Mouse (Mus musculus): ENCODE data around the gene Lgi4. TPM values are rescaled to one million over a fixed set of nuclear protein-coding genes. Genes with fewer than 3 reads are reported as not detected.
A peak's percentile ranks its signal among the peaks of the same experiment; 100 is the strongest.

Gene Lgi4
- polyA plus RNA-seq (2014; fragmentation: Nextera tagmentation; extraction: Ambion mirVana): 1.0 and 2.8 TPM in 2 replicates

DNA sequence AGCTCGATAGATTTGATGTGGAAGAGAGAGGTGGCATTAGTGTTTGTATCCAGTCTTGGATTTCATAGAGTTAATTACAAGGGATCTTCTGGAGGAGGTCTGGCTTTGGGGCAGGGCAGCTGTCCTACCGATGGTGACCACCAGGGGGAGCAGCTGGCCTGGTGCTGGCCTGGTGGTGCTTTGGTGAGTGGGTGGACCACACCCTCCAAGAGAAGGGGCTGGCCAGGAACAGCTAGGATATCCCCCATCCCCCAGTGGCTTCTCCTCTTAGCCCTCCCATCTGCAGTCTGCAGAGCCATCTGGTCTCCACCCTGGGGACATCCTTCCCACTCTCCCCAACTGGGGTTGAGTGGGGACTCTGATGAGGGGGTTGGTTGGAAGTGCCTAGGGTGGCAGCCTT lies at the start of gene Lgi4:
Lgi4 (plus strand) TSS at position 235 of the 400 bp plus-strand sequence.
- peak; percentile 90 for DNase-seq (ENCODE audit: low spot score)
- H3K9ac ChIP-seq (ENCODE audit: low read depth, low read length): peak within 1 kb of the TSS; percentile 27; the same call in 1 of the 2 replicates
- H3K9me3 ChIP-seq (ENCODE audit: control insufficient read depth, low read length): no peaks in the 10 kb centered on the region
- WGBS: 5% methylated on average over 2 of the region's 2 CpGs
- no peak within 1 kb of the TSS for H3K4me3 ChIP-seq (ENCODE audit: low read depth, low read length)
- H3K27me3 ChIP-seq (ENCODE audit: control insufficient read depth, insufficient read depth, low read length): peaks cover 5% of the 10 kb centered on the region
- peak; percentile 89 for ATAC-seq (ENCODE audit: low FRiP score)
- H3K4me1 ChIP-seq (replicated peaks; ENCODE audit: control insufficient read depth, insufficient read depth, low read length): no peaks in the 10 kb centered on the region
- H3K27ac ChIP-seq (ENCODE audit: low read depth, low read length): peak within 1 kb of the TSS; percentile 67
- H3K36me3 ChIP-seq (ENCODE audit: control insufficient read depth, insufficient read depth, low read length): no peaks in the 10 kb centered on the region
- 0 out of 2 replicates have a peak within 1 kb of the TSS, but pooled peaks have one; percentile 5 for H3K4me2 ChIP-seq (replicated peaks; ENCODE audit: low read depth, low read length)

DNA sequence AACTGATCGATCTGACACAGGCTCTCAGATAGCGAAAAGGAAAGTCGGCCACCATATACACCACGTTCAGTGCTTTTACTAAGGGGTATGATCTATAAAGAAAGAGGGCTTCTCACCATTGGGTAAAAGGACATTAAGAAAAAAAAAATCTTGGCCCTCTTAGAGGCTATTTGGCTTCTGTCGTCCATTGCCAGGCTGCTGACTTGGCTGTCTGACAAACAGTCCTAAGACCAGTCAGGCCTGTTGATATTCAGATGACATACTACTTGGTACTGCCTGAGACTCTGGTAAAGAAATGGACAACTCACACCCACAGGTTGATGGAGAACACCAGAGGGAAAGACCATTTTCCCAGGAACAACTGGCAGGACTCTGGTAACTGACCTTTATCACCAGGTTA lies 46.2 kb upstream of the Lgi4 start:
- no peak overlapping the region for H3K9ac ChIP-seq (ENCODE audit: low read depth, low read length)
- 91% methylated on average over 5 of the region's 5 CpGs for WGBS
- H3K36me3 ChIP-seq (ENCODE audit: control insufficient read depth, insufficient read depth, low read length): no peaks in the 10 kb centered on the region

DNA sequence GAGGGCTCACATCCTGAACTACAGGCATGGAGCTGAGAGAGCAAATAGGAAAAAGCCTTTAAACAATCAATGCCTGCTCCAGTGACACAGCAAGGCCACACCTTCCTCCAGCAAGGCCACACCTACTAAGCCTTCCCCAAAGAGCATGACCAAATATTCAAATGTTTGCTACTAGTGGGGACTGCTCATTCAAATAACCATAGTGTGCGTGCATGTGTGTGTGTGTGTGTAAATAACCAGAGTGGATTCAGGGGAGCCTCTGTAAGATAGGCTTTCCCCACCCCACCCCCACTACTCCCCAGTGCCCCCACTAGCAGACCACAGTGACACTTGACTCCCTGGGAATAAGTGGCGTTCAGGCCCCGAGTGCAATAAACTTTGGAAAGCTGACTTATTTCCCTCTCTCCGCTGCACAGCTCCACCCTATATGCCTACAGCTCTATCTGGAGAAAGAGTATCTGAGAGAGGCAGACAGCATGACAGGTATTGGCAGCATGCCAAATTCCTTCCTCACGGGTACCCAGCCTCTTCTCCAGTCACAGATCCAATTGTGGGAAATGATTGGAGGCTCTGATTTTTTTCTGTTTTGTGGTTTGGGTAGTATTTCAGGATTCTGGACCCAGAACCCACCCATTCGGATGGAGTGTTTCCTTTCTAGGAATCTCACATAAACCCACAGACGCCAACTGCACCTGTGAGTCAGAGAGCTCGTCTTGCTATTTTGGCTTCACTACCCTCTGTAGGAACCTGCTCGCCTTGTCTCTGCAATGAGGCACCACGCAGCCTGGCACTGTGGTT lies 41.8 kb upstream of the Lgi4 start:
- Histone ChIP-seq H3K27me3 (ENCODE audit: control insufficient read depth, insufficient read depth, low read length) (no peaks in the 10 kb centered on the region), H3K4me2 (replicated peaks; ENCODE audit: low read depth, low read length) (no peak overlapping the region), H3K4me1 (replicated peaks; ENCODE audit: control insufficient read depth, insufficient read depth, low read length) (no peaks in the 10 kb centered on the region), H3K9me3 (ENCODE audit: control insufficient read depth, low read length) (no peaks in the 10 kb centered on the region), H3K9ac (ENCODE audit: low read depth, low read length) (no peak overlapping the region), H3K4me3 (ENCODE audit: low read depth, low read length) (no peak overlapping the region), H3K27ac (ENCODE audit: low read depth, low read length) (no peak overlapping the region), H3K36me3 (ENCODE audit: control insufficient read depth, insufficient read depth, low read length) (no peaks in the 10 kb centered on the region)
- WGBS: 68% methylated on average over 10 of the region's 10 CpGs
- no peak for ATAC-seq (ENCODE audit: low FRiP score)
- DNase-seq (ENCODE audit: low spot score): peak; percentile 18

More for the DNA sequence above, 46.2 kb upstream of the Lgi4 start:
- Histone ChIP-seq H3K4me2 (replicated peaks; ENCODE audit: low read depth, low read length) (no peak overlapping the region), H3K27me3 (ENCODE audit: control insufficient read depth, insufficient read depth, low read length) (no peaks in the 10 kb centered on the region), H3K4me3 (ENCODE audit: low read depth, low read length) (no peak overlapping the region), H3K4me1 (replicated peaks; ENCODE audit: control insufficient read depth, insufficient read depth, low read length) (no peaks in the 10 kb centered on the region), H3K9me3 (ENCODE audit: control insufficient read depth, low read length) (no peaks in the 10 kb centered on the region), H3K27ac (ENCODE audit: low read depth, low read length) (no peak overlapping the region)
- no peak for DNase-seq (ENCODE audit: low spot score)
- no peak for ATAC-seq (ENCODE audit: low FRiP score)

DNA sequence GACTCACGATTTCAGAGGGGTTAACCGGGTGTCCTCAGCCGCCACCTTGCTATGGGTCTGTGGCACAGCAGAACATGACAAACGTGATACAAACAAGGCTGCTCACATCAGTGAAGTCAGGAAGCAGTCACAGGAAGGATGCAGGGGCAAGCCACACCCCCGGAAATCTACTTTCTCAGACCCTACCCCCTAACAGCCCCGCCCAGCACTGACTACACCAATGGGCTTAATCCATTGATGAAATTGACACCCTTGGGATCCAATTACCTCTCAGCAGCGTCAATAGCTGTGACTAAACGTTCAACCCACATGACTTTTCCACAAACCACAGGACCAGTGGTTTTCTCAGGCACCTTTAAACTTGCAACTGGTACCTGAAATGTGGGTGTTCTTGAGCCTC lies 30.5 kb upstream of the Lgi4 start:
- H3K4me1 ChIP-seq (replicated peaks; ENCODE audit: control insufficient read depth, insufficient read depth, low read length): no peaks in the 10 kb centered on the region
- no peak overlapping the region for H3K27ac ChIP-seq (ENCODE audit: low read depth, low read length)
- H3K4me2 ChIP-seq (replicated peaks; ENCODE audit: low read depth, low read length): no peak overlapping the region
- no peaks in the 10 kb centered on the region for H3K36me3 ChIP-seq (ENCODE audit: control insufficient read depth, insufficient read depth, low read length)
- DNase-seq (ENCODE audit: low spot score): no peak
- 74% methylated on average over 8 of the region's 8 CpGs for WGBS
- H3K9ac ChIP-seq (ENCODE audit: low read depth, low read length): no peak overlapping the region
- H3K4me3 ChIP-seq (ENCODE audit: low read depth, low read length): no peak overlapping the region
- H3K27me3 ChIP-seq (ENCODE audit: control insufficient read depth, insufficient read depth, low read length): no peaks in the 10 kb centered on the region
- no peaks in the 10 kb centered on the region for H3K9me3 ChIP-seq (ENCODE audit: control insufficient read depth, low read length)
- ATAC-seq (ENCODE audit: low FRiP score): no peak

DNA sequence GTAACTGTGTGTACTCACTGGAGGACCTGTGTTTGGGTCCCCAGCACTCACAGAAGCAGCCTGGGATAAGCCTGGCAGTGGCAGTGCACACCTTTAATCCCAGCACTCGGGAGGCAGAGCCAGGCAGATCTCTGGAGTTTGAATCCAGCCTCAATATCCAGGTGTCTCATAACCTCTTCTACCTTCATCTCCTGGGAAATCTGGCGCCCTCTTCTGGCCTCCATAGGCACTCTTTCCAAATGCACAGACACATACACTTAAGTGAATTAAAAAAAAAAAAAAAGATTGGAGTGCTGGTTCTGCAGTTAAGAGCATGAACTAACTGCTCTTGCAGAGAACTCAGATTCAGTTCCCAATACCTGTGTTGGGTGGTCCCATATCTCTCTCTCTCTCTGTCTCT lies 28.4 kb upstream of the Lgi4 start:
- Histone ChIP-seq H3K9ac (ENCODE audit: low read depth, low read length) (no peak overlapping the region), H3K4me2 (replicated peaks; ENCODE audit: low read depth, low read length) (no peak overlapping the region), H3K27me3 (ENCODE audit: control insufficient read depth, insufficient read depth, low read length) (no peaks in the 10 kb centered on the region), H3K9me3 (ENCODE audit: control insufficient read depth, low read length) (no peaks in the 10 kb centered on the region), H3K27ac (ENCODE audit: low read depth, low read length) (no peak overlapping the region), H3K36me3 (ENCODE audit: control insufficient read depth, insufficient read depth, low read length) (no peaks in the 10 kb centered on the region), H3K4me3 (ENCODE audit: low read depth, low read length) (no peak overlapping the region), H3K4me1 (replicated peaks; ENCODE audit: control insufficient read depth, insufficient read depth, low read length) (no peaks in the 10 kb centered on the region)
- WGBS: 76% methylated on average over 2 of the region's 2 CpGs
- no peak for DNase-seq (ENCODE audit: low spot score)
- ATAC-seq (ENCODE audit: low FRiP score): no peak

DNA sequence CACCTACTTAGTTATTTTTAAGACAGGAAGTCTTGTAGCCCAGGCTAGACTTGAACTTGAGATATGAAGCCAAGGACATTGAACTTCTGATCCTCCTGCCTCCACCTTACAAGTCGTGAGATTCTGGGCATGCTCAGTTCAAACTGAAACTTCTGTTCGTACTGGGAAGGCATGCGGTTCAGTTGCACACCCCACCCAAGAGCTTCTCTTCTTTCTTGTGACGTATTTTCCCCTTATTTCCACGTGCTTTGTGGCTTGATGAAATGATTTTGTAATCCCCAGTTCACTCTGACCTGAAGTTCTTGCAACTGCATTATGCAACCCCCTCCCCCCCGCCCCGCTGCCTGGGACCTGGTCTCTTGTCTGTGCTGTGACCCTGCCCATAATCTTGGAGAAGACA lies 27.4 kb upstream of the Lgi4 start:
- 82% methylated on average over 7 of the region's 7 CpGs for WGBS
- H3K4me2 ChIP-seq (replicated peaks; ENCODE audit: low read depth, low read length): no peak overlapping the region
- no peaks in the 10 kb centered on the region for H3K36me3 ChIP-seq (ENCODE audit: control insufficient read depth, insufficient read depth, low read length)
- DNase-seq (ENCODE audit: low spot score) (no peak), ATAC-seq (ENCODE audit: low FRiP score) (no peak)
- H3K4me3 ChIP-seq (ENCODE audit: low read depth, low read length): no peak overlapping the region
- H3K27ac ChIP-seq (ENCODE audit: low read depth, low read length): no peak overlapping the region
- H3K9me3 ChIP-seq (ENCODE audit: control insufficient read depth, low read length): no peaks in the 10 kb centered on the region
- H3K9ac ChIP-seq (ENCODE audit: low read depth, low read length): no peak overlapping the region
- no peaks in the 10 kb centered on the region for H3K4me1 ChIP-seq (replicated peaks; ENCODE audit: control insufficient read depth, insufficient read depth, low read length)
- H3K27me3 ChIP-seq (ENCODE audit: control insufficient read depth, insufficient read depth, low read length): no peaks in the 10 kb centered on the region

DNA sequence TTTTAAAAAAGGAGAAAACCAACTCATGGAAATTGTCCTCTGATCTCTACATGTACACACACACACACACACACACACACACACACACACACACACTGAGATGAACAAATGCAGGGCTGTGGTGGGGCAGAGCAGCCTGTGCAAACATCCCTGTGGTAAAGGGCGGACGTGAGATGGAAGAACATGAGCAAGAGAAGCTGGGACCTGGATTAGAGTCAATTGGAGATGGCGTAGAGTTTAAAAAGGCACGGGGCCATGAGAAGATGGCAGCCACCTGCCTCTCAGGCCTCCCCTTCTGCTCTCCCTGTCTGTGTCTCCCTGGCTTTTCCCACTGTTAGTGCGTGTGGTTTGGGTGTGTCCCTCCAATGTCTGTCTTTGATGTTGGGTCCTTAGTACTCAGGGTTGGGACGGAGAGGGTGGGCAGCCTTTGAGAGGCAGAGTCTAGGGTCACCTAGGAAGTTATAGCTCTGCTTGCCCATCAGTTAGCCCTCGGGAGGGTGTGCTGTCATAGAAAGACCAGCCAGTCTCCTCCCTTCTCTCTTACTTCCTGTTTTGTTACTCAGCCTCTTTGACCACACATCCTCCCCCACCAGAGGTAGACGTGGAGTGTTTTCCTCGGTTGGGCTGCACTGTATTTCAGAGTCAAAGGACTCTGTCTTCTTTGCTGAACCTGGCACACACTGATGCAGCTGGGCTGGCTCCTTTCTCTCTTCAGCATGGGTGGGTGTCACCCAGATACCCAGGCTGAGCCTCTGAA lies 25.6 kb upstream of the Lgi4 start:
- H3K27me3 ChIP-seq (ENCODE audit: control insufficient read depth, insufficient read depth, low read length): no peaks in the 10 kb centered on the region
- H3K4me2 ChIP-seq (replicated peaks; ENCODE audit: low read depth, low read length): no peak overlapping the region
- WGBS: 71% methylated on average over 9 of the region's 9 CpGs
- H3K4me1 ChIP-seq (replicated peaks; ENCODE audit: control insufficient read depth, insufficient read depth, low read length): no peaks in the 10 kb centered on the region
- no peak overlapping the region for H3K9ac ChIP-seq (ENCODE audit: low read depth, low read length)
- no peak overlapping the region for H3K27ac ChIP-seq (ENCODE audit: low read depth, low read length)
- DNase-seq (ENCODE audit: low spot score) (no peak), ATAC-seq (ENCODE audit: low FRiP score) (no peak)
- no peaks in the 10 kb centered on the region for H3K9me3 ChIP-seq (ENCODE audit: control insufficient read depth, low read length)
- no peak overlapping the region for H3K4me3 ChIP-seq (ENCODE audit: low read depth, low read length)
- H3K36me3 ChIP-seq (ENCODE audit: control insufficient read depth, insufficient read depth, low read length): no peaks in the 10 kb centered on the region

DNA sequence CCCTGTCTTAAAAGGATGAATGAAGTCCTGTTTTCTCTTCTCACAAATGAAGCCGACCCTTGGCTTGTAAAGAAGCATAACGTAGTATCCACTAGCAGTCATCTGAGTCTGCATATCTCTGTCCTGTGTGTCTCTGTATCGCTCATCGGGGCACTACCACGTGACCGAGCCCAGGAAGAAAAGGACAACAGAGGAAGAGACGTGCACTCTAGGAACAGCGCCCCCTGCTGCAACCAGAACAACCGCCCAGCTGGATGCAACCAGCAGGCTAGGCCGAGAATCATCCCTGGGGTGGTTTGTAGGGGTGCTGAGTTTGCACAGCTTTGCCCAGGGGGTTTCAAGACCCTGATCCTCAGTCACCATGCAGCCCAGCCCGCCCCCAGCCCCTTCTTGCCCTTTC lies 24.4 kb upstream of the Lgi4 start:
- H3K27ac ChIP-seq (ENCODE audit: low read depth, low read length): no peak overlapping the region
- H3K4me3 ChIP-seq (ENCODE audit: low read depth, low read length): no peak overlapping the region
- DNase-seq (ENCODE audit: low spot score) (peak; percentile 15), ATAC-seq (ENCODE audit: low FRiP score) (no peak)
- no peaks in the 10 kb centered on the region for H3K9me3 ChIP-seq (ENCODE audit: control insufficient read depth, low read length)
- H3K36me3 ChIP-seq (ENCODE audit: control insufficient read depth, insufficient read depth, low read length): no peaks in the 10 kb centered on the region
- WGBS: 64% methylated on average over 11 of the region's 11 CpGs
- H3K27me3 ChIP-seq (ENCODE audit: control insufficient read depth, insufficient read depth, low read length): no peaks in the 10 kb centered on the region
- no peak overlapping the region for H3K9ac ChIP-seq (ENCODE audit: low read depth, low read length)
- no peak overlapping the region for H3K4me2 ChIP-seq (replicated peaks; ENCODE audit: low read depth, low read length)
- no peaks in the 10 kb centered on the region for H3K4me1 ChIP-seq (replicated peaks; ENCODE audit: control insufficient read depth, insufficient read depth, low read length)

Data from hindbrain, embryonic 11.5 days (tissue).